Mouse (Mus musculus) liver (tissue): ENCODE measurements around the gene Ppa2.

Experiments
- DNase-seq: peaks from one replicate; pipeline ENCODE4 v3.0.0-alpha.2; 2020; ENCODE audit warnings: mixed read lengths

Gene Ppa2

DNA sequence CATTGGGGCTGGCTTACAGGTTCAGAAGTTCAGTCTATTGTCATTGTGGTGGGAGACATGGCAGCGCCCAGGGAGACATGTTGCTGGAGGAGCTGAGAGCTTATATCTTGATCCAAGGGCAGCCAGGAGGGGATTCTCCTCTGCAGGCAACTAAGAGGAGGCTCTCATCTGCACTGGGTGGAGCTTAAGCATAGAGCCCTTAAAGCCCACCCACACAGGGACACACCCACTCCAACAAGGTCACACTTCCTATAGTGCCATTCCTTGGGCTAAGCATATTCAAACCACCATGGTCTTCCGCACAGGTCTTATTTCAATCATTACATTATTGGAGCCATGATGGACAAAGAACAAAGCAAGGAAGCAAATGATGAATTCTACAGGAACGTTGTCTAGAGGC lies 95.7 kb downstream of the Ppa2 start:
- DNase-seq, result no peak

DNA sequence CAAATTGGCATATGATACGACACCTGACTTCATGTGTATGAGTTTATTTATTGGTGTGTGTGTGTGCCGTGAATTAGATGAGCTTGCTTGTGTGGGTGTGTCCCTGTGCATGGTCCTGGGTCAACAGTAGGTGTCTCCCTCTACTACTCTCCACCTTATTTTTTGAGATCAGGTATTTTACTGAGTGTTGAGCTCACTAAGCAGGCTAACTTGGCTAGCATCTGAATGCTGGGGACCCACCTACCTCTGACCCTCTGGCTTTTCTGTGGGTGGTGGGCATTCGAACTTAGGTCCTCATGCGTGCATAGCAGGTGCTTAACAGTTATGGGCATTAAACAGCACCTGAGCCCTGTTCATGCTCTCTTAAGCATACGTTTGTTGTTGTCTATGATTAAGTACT lies 96.3 kb downstream of the Ppa2 start:
- DNase-seq, result no peak

DNA sequence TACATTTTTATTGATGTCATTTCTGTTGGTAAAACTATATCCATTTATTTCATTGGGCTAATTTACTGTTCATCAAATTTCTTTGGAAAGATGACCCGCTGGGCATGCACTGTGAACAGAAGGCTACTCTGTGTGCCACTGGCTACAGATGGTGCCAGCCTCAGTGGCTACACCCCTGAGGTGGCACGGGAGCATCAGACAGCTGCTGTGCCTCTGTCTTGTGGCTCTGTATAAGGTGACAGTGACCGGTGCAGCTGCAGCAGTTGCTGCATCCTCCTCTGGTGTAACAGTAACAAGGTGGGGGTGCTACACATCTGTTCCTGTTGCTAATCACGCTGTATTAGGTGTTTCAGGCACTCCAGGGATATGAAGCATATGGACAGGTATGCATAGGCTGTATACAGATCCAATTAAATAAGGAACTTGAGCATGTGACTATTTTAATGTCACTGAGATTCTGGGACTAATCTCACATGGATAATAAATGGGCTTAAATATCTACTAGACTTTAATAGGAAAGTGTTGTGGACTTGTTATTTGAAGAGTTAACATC lies 101.3 kb downstream of the Ppa2 start:
- DNase-seq, result no peak

DNA sequence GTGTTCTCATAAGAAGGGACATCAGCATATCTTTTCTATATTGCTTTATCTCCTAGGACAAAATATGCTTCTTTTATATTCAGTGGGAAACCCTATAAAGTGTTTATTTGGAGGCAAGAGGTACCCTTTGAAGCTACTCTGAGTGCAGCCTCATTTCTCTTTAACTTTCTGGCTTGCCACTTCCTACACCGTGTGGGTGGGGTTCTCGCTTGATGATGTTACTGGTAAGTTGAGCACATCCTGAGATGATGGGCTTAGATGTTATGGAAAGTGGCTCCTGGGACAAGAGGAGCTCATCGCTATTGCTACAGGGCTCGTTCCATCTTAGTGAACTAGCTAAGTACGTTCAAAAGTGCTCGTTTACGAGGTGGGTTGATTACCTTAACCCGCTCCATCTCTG lies 101.9 kb downstream of the Ppa2 start:
- DNase-seq, result no peak

DNA sequence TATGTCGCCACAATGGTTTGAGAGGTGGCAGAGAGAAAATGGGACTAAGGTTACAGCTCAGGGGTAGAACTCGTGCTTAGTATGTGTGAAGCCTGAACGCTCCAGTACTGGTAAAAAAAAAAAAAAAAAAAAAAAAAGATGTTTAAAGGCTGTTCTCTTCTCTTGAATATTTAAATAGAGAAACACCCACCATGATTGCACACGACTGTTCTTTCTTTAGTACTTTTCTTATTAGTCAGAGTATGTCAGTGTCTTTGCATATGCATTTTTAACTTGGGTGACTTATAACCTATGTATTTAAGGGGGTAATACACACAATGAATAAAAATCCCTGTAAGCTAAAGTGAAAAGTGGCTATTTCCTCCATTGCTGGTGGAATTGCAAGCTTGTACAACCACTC lies 104.8 kb downstream of the Ppa2 start:
- DNase-seq, result no peak

DNA sequence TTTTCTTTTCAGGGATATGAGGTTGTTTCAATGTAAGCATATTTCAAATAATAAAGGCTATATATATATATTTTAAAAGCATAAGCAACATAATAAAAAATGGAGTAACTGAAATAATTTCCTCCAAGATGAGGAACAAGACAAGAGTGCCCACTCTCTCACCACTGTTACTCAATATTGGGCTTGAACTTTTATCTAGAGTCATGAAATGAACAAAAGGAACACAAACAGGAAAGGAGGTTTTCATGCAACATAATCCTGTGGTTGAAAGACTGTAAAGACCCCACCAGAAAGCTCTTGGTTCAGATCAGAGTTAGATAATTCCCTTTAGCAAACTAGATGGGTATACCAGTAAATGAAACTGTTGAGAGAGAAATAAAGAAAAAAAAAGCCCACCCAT lies 113.2 kb downstream of the Ppa2 start:
- DNase-seq, result no peak
